15 mouse cellular contexts compared by ENCODE assay signal in genomic region chr16:23268231-23268630, GRCm38 (mm10).
"Had no signal": no experiment of that assay in that cellular context is flagged by ENCODE, and none has a peak within 500 bp of the region (broad histone marks: within the 10 kb centered on the region; RNA-seq: fewer than 3 reads in every experiment).

No protein-coding gene starts in this region.

- H3K9me3 ChIP-seq: limb, embryonic 10.5 days; liver, embryonic 15.5 days; midbrain, embryonic 15.5 days; neural tube, embryonic 13.5 days; stomach, embryonic 15.5 days had no signal

- H3K4me3 ChIP-seq: left cerebral cortex, adult 2 months; limb, embryonic 10.5 days; liver, embryonic 15.5 days; midbrain, embryonic 15.5 days; neural tube, embryonic 13.5 days; stomach, embryonic 15.5 days had no signal

- H3K27ac ChIP-seq: left cerebral cortex, adult 2 months; liver, embryonic 15.5 days; midbrain, embryonic 15.5 days; neural tube, embryonic 13.5 days; stomach, embryonic 15.5 days had no signal

- H3K36me3 ChIP-seq: liver, embryonic 15.5 days; stomach, embryonic 15.5 days had no signal

- H3K27me3 ChIP-seq: liver, embryonic 15.5 days; midbrain, embryonic 15.5 days; neural tube, embryonic 13.5 days; stomach, embryonic 15.5 days had no signal

- DNase-seq: kidney, adult 11 months; kidney, adult 9 months; kidney, postnatal 25 days; lung, postnatal 14 days; retina, postnatal 1 day; right cerebral cortex, postnatal 4 days; spleen, adult 18-20 months; thymus, adult 2 months; thymus, postnatal 25 days had no signal
